Mouse (Mus musculus): ENCODE measurements around the gene Boll.

Boll gene

GRCm38 (mm10) chr1:55363044-55363565 is at the start of gene Boll:
Gene Boll (minus strand): TSS chr1:55363469.
- Histone ChIP-seq H3K27me3 (ENCODE audit: control insufficient read depth, insufficient read depth, low read length, poor library complexity, severe bottlenecking) (no peaks in the 10 kb centered on the region), H3K36me3 (ENCODE audit: control insufficient read depth, insufficient read depth, low read length, poor library complexity, severe bottlenecking) (no peaks in the 10 kb centered on the region)
- peak; percentile 85 for DNase-seq (ENCODE audit: low read depth, low spot score)

GRCm38 (mm10) chr1:55412569-55412968 is 49.3 kb upstream of the Boll start:
- no peaks in the 10 kb centered on the region for H3K36me3 ChIP-seq (ENCODE audit: control insufficient read depth, insufficient read depth, low read length, poor library complexity, severe bottlenecking)
- no peak for DNase-seq (ENCODE audit: low read depth, low spot score)
- H3K27me3 ChIP-seq (ENCODE audit: control insufficient read depth, insufficient read depth, low read length, poor library complexity, severe bottlenecking), result no peaks in the 10 kb centered on the region

GRCm38 (mm10) chr1:55411079-55411478 is 47.8 kb upstream of the Boll start:
- Histone ChIP-seq H3K36me3 (ENCODE audit: control insufficient read depth, insufficient read depth, low read length, poor library complexity, severe bottlenecking) (no peaks in the 10 kb centered on the region), H3K27me3 (ENCODE audit: control insufficient read depth, insufficient read depth, low read length, poor library complexity, severe bottlenecking) (no peaks in the 10 kb centered on the region)
- no peak for DNase-seq (ENCODE audit: low read depth, low spot score)

- H3K27me3 ChIP-seq (ENCODE audit: control insufficient read depth, insufficient read depth, low read length, poor library complexity, severe bottlenecking), result no peaks in the 10 kb centered on the region
- no peaks in the 10 kb centered on the region for H3K36me3 ChIP-seq (ENCODE audit: control insufficient read depth, insufficient read depth, low read length, poor library complexity, severe bottlenecking)
- DNase-seq (ENCODE audit: low read depth, low spot score), result no peak
These were observed 47.4 kb upstream of the Boll start for GRCm38 (mm10) chr1:55410670-55411069.

- no peaks in the 10 kb centered on the region for H3K36me3 ChIP-seq (ENCODE audit: control insufficient read depth, insufficient read depth, low read length, poor library complexity, severe bottlenecking)
- DNase-seq (ENCODE audit: low read depth, low spot score), result peak; percentile 18
These were observed 43.5 kb upstream of the Boll start for GRCm38 (mm10) chr1:55406531-55407375.

GRCm38 (mm10) chr1:55406023-55406413 is 42.7 kb upstream of the Boll start:
- H3K36me3 ChIP-seq (ENCODE audit: control insufficient read depth, insufficient read depth, low read length, poor library complexity, severe bottlenecking), result no peaks in the 10 kb centered on the region
- H3K27me3 ChIP-seq (ENCODE audit: control insufficient read depth, insufficient read depth, low read length, poor library complexity, severe bottlenecking), result no peaks in the 10 kb centered on the region
- DNase-seq (ENCODE audit: low read depth, low spot score), result peak; percentile 41

More at GRCm38 (mm10) chr1:55406531-55407375, 43.5 kb upstream of the Boll start:
- no peaks in the 10 kb centered on the region for H3K27me3 ChIP-seq (ENCODE audit: control insufficient read depth, insufficient read depth, low read length, poor library complexity, severe bottlenecking)

- H3K36me3 ChIP-seq (ENCODE audit: control insufficient read depth, insufficient read depth, low read length, poor library complexity, severe bottlenecking), result no peaks in the 10 kb centered on the region
- H3K27me3 ChIP-seq (ENCODE audit: control insufficient read depth, insufficient read depth, low read length, poor library complexity, severe bottlenecking), result no peaks in the 10 kb centered on the region
- peak; percentile 89 for DNase-seq (ENCODE audit: low read depth, low spot score)
These were observed 42.2 kb upstream of the Boll start, which contains the start of gene Plcl1 for GRCm38 (mm10) chr1:55405272-55406022. Gene Plcl1 (plus strand): TSS chr1:55405921.

- no peaks in the 10 kb centered on the region for H3K27me3 ChIP-seq (ENCODE audit: control insufficient read depth, insufficient read depth, low read length, poor library complexity, severe bottlenecking)
- H3K36me3 ChIP-seq (ENCODE audit: control insufficient read depth, insufficient read depth, low read length, poor library complexity, severe bottlenecking), result no peaks in the 10 kb centered on the region
- DNase-seq (ENCODE audit: low read depth, low spot score), result peak; percentile 87
These were observed 41.2 kb upstream of the Boll start for GRCm38 (mm10) chr1:55404439-55404838.

- no peaks in the 10 kb centered on the region for H3K36me3 ChIP-seq (ENCODE audit: control insufficient read depth, insufficient read depth, low read length, poor library complexity, severe bottlenecking)
- no peak for DNase-seq (ENCODE audit: low read depth, low spot score)
- no peaks in the 10 kb centered on the region for H3K27me3 ChIP-seq (ENCODE audit: control insufficient read depth, insufficient read depth, low read length, poor library complexity, severe bottlenecking)
These were observed 36.6 kb upstream of the Boll start for GRCm38 (mm10) chr1:55399891-55400290.

GRCm38 (mm10) chr1:55383114-55383773 is 20.0 kb upstream of the Boll start:
- Histone ChIP-seq H3K27me3 (ENCODE audit: control insufficient read depth, insufficient read depth, low read length, poor library complexity, severe bottlenecking) (no peaks in the 10 kb centered on the region), H3K36me3 (ENCODE audit: control insufficient read depth, insufficient read depth, low read length, poor library complexity, severe bottlenecking) (no peaks in the 10 kb centered on the region)
- peak; percentile 86 for DNase-seq (ENCODE audit: low read depth, low spot score)

- Histone ChIP-seq H3K27me3 (ENCODE audit: control insufficient read depth, insufficient read depth, low read length, poor library complexity, severe bottlenecking) (no peaks in the 10 kb centered on the region), H3K36me3 (ENCODE audit: control insufficient read depth, insufficient read depth, low read length, poor library complexity, severe bottlenecking) (no peaks in the 10 kb centered on the region)
These were observed 17.3 kb upstream of the Boll start for GRCm38 (mm10) chr1:55380527-55380926.

GRCm38 (mm10) chr1:55372626-55373025 is 9.4 kb upstream of the Boll start:
- Histone ChIP-seq H3K27me3 (ENCODE audit: control insufficient read depth, insufficient read depth, low read length, poor library complexity, severe bottlenecking) (no peaks in the 10 kb centered on the region), H3K36me3 (ENCODE audit: control insufficient read depth, insufficient read depth, low read length, poor library complexity, severe bottlenecking) (no peaks in the 10 kb centered on the region)
- no peak for DNase-seq (ENCODE audit: low read depth, low spot score)

More at GRCm38 (mm10) chr1:55380527-55380926, 17.3 kb upstream of the Boll start:
- DNase-seq (ENCODE audit: low read depth, low spot score), result no peak

GRCm38 (mm10) chr1:55363586-55363985 is 317 bp upstream of the Boll start:
- Histone ChIP-seq H3K27me3 (ENCODE audit: control insufficient read depth, insufficient read depth, low read length, poor library complexity, severe bottlenecking) (no peaks in the 10 kb centered on the region), H3K36me3 (ENCODE audit: control insufficient read depth, insufficient read depth, low read length, poor library complexity, severe bottlenecking) (no peaks in the 10 kb centered on the region)
- peak; percentile 87 for DNase-seq (ENCODE audit: low read depth, low spot score)

- DNase-seq (ENCODE audit: low read depth, low spot score), result no peak
- H3K27me3 ChIP-seq (ENCODE audit: control insufficient read depth, insufficient read depth, low read length, poor library complexity, severe bottlenecking), result no peaks in the 10 kb centered on the region
- H3K36me3 ChIP-seq (ENCODE audit: control insufficient read depth, insufficient read depth, low read length, poor library complexity, severe bottlenecking), result no peaks in the 10 kb centered on the region
These were observed 635 bp downstream of the Boll start for GRCm38 (mm10) chr1:55362634-55363033.
